Mouse (Mus musculus): ENCODE measurements around the gene Gmps.
A peak's percentile ranks its signal among the peaks of the same experiment; 100 is the strongest.

GRCm38 (mm10) chr3:63988722-63989440, 13.0 kb downstream of the Gmps start:
- no peak for TF ChIP-seq EP300 (IDR thresholded peaks at IDR 0.05; ENCODE audit: low read length)
- TF ChIP-seq UBTF (IDR thresholded peaks at IDR 0.05; ENCODE audit: low read depth, low read length), result no peak
- TF ChIP-seq CTCF (conservative IDR thresholded peaks at IDR 0.05 in 1 of 2, IDR thresholded peaks at IDR 0.05 in 1 of 2; ENCODE audit: low read depth in 2 of 2, low read length in 2 of 2), result no peak
- no peak for TF ChIP-seq RCOR1 (conservative IDR thresholded peaks at IDR 0.05; ENCODE audit: low read depth, low read length)
- peak; percentile 60; the same call in 1 of the 2 replicates for TF ChIP-seq MAFK (IDR thresholded peaks at IDR 0.05; ENCODE audit: insufficient replicate concordance, low read length)
- no peak for TF ChIP-seq POLR2A (IDR thresholded peaks at IDR 0.05; ENCODE audit: low read depth, low read length)
- no peak for TF ChIP-seq MAX (IDR thresholded peaks at IDR 0.05; ENCODE audit: low read length)
- TF ChIP-seq E2F4 (IDR thresholded peaks at IDR 0.05; ENCODE audit: insufficient replicate concordance, low read depth, low read length), result no peak
- TF ChIP-seq TCF12 (IDR thresholded peaks at IDR 0.05; ENCODE audit: low read depth, low read length), result no peak

Measured in CH12.LX (cell line).